20 mouse cellular contexts compared by ENCODE assay signal in the genomic region with DNA sequence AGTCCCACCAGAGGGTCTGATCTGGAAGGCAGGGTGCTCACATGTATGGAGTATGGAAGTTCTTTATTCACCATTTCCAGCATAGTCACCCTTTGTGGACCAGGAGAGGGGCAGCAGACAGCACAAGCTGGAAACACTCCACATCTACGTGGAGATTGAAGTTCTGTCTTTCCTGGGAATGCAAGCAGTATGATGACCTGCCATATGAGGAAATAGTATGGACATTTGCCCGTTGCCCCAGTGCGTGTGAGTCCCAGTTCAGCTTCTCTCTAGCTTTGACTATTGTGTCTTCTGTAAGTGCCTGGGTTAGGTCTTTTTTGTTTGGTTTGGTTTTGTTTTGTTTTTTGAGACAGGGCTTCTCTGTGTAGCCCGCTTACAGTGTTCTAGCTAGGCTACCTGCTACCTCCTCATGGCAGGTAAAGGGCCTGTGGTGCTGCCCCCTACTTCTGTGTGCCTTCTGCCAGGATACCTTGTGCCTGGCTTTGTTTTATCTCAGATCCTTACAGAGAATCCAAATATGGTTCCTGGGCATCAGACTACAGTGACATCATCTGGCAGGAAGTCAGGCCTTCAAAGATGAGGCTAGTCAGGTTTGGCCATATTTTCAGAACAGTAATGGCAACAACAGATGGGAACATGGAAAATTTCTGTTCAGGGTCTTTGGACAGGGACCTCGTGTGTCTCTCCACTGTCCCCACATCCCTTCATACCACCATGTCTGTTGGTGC. TPM values are rescaled to one million over a fixed set of nuclear protein-coding genes. Genes with fewer than 3 reads are reported as not detected.
DNase-seq lines count a peak whose midpoint lies in the region; ATAC-seq and TF ChIP-seq lines count a peak whose summit lies in the region.
"Had no signal": no experiment of that assay in that cellular context is flagged by ENCODE, and none has a peak within 500 bp of the region (broad histone marks: within the 10 kb centered on the region; RNA-seq: fewer than 3 reads in every experiment).

No protein-coding gene starts in this region.

- H3K9me3 ChIP-seq in heart, embryonic 13.5 days, result no peaks in the 10 kb centered on the region
- H3K9me3 ChIP-seq in heart, embryonic 10.5 days, result no peaks in the 10 kb centered on the region
- H3K9me3 ChIP-seq in stomach, embryonic 16.5 days (replicated peaks; ENCODE audit: control insufficient read depth, low read length), result no peaks in the 10 kb centered on the region
- no peaks in the 10 kb centered on the region for H3K9me3 ChIP-seq in forebrain, embryonic 14.5 days (replicated peaks; ENCODE audit: control insufficient read depth, low read length)
- H3K9me3 ChIP-seq: forebrain, embryonic 13.5 days; G1E; hindbrain, embryonic 12.5 days; liver, embryonic 12.5 days; midbrain, embryonic 13.5 days had no signal

- no peak overlapping the region for H3K4me2 ChIP-seq in heart, embryonic 13.5 days
- no peak overlapping the region for H3K4me2 ChIP-seq in stomach, embryonic 16.5 days (ENCODE audit: low read depth, low read length)
- no peak overlapping the region for H3K4me2 ChIP-seq in forebrain, embryonic 14.5 days (ENCODE audit: low read length)
- H3K4me2 ChIP-seq: forebrain, embryonic 13.5 days; hindbrain, embryonic 12.5 days; liver, embryonic 12.5 days; midbrain, embryonic 13.5 days had no signal

- 0 out of 2 replicates have a peak overlapping the region, but pooled peaks have one; percentile 3 for H3K27ac ChIP-seq in heart, embryonic 13.5 days (replicated peaks)
- H3K27ac ChIP-seq in heart, embryonic 10.5 days, result no peak overlapping the region
- H3K27ac ChIP-seq in cerebellum, adult 2 months (ENCODE audit: insufficient read depth, low read length), result peak overlapping the region; percentile 86
- peak overlapping the region; percentile 14; the same call in 1 of the 2 replicates for H3K27ac ChIP-seq in stomach, embryonic 16.5 days (ENCODE audit: low read length)
- H3K27ac ChIP-seq in forebrain, embryonic 14.5 days (ENCODE audit: low read depth, low read length), result no peak overlapping the region
- H3K27ac ChIP-seq: macrophage; midbrain, embryonic 13.5 days had no signal

- no peak for TF ChIP-seq CTCF in cerebellum, adult 2 months (IDR thresholded peaks at IDR 0.05; ENCODE audit: borderline replicate concordance, insufficient read depth, low read depth, low read length)

- no peak for TF ChIP-seq POLR2A in cerebellum, adult 2 months (IDR thresholded peaks at IDR 0.05; ENCODE audit: borderline replicate concordance, insufficient read depth, low read length)

- WGBS in heart, embryonic 13.5 days, result 83% methylated on average over 5 of the region's 5 CpGs
- 85% methylated on average over 5 of the region's 5 CpGs for WGBS in heart, embryonic 10.5 days
- WGBS in cerebellum, adult 2 months, result 12% methylated on average over 5 of the region's 5 CpGs
- 83% methylated on average over 5 of the region's 5 CpGs for WGBS in stomach, embryonic 16.5 days
- WGBS in forebrain, embryonic 14.5 days, result 90% methylated on average over 5 of the region's 5 CpGs

- peaks cover 53% of the 10 kb centered on the region for H3K4me1 ChIP-seq in heart, embryonic 13.5 days
- H3K4me1 ChIP-seq in heart, embryonic 10.5 days, result peaks cover 52% of the 10 kb centered on the region
- H3K4me1 ChIP-seq in cerebellum, adult 2 months (ENCODE audit: control insufficient read depth, insufficient read depth, low read length), result peaks cover 45% of the 10 kb centered on the region
- peaks cover 27% of the 10 kb centered on the region for H3K4me1 ChIP-seq in stomach, embryonic 16.5 days (ENCODE audit: control insufficient read depth, insufficient read depth, low read length)
- H3K4me1 ChIP-seq in forebrain, embryonic 14.5 days (ENCODE audit: control insufficient read depth, insufficient read depth, low read length), result peaks cover 19% of the 10 kb centered on the region

- H3K36me3 ChIP-seq in heart, embryonic 13.5 days, result peaks cover 11% of the 10 kb centered on the region
- peaks cover 11% of the 10 kb centered on the region for H3K36me3 ChIP-seq in heart, embryonic 10.5 days
- no peaks in the 10 kb centered on the region for H3K36me3 ChIP-seq in stomach, embryonic 16.5 days (ENCODE audit: control insufficient read depth, insufficient read depth, low read length)
- H3K36me3 ChIP-seq in forebrain, embryonic 14.5 days (ENCODE audit: control insufficient read depth, insufficient read depth, low read length), result peaks cover 6% of the 10 kb centered on the region; the same call in 1 of the 2 replicates

- no peak for ATAC-seq in heart, embryonic 13.5 days (ENCODE audit: extremely low read depth, insufficient number of reproducible peaks, low FRiP score, low TSS enrichment)
- no peak for ATAC-seq in stomach, embryonic 16.5 days (ENCODE audit: insufficient read depth, low FRiP score)
- no peak for ATAC-seq in forebrain, embryonic 14.5 days
- ATAC-seq: forebrain, embryonic 13.5 days; intestine, postnatal 0 days; liver, embryonic 12.5 days; midbrain, embryonic 13.5 days had no signal

- H3K4me3 ChIP-seq in heart, embryonic 13.5 days, result no peak overlapping the region
- no peak overlapping the region for H3K4me3 ChIP-seq in heart, embryonic 10.5 days
- no peak overlapping the region for H3K4me3 ChIP-seq in cerebellum, adult 2 months (replicated peaks; ENCODE audit: insufficient read depth, low read depth, low read length)
- no peak overlapping the region for H3K4me3 ChIP-seq in stomach, embryonic 16.5 days (replicated peaks; ENCODE audit: low read length)
- H3K4me3 ChIP-seq in forebrain, embryonic 14.5 days (ENCODE audit: low read depth, low read length), result no peak overlapping the region
- H3K4me3 ChIP-seq: forebrain, embryonic 13.5 days; hindbrain, embryonic 12.5 days; liver, embryonic 12.5 days; midbrain, embryonic 13.5 days; myocyte had no signal

- no peaks in the 10 kb centered on the region for H3K27me3 ChIP-seq in heart, embryonic 13.5 days (replicated peaks)
- H3K27me3 ChIP-seq in heart, embryonic 10.5 days (ENCODE audit: insufficient read depth, poor library complexity, severe bottlenecking), result no peaks in the 10 kb centered on the region
- no peaks in the 10 kb centered on the region for H3K27me3 ChIP-seq in cerebellum, adult 2 months (ENCODE audit: control insufficient read depth, insufficient read depth, low read length)
- no peaks in the 10 kb centered on the region for H3K27me3 ChIP-seq in stomach, embryonic 16.5 days (ENCODE audit: control insufficient read depth, insufficient read depth, low read length)
- H3K27me3 ChIP-seq in forebrain, embryonic 14.5 days (replicated peaks; ENCODE audit: control insufficient read depth, insufficient read depth, low read length), result no peaks in the 10 kb centered on the region
- H3K27me3 ChIP-seq: forebrain, embryonic 13.5 days; hindbrain, embryonic 12.5 days; liver, embryonic 12.5 days; midbrain, embryonic 13.5 days had no signal

- DNase-seq in heart, embryonic 10.5 days (ENCODE audit: low spot score), result no peak
- peak; percentile 31 for DNase-seq in lung, postnatal 14 days
- no peak for DNase-seq in lung, postnatal 25 days (ENCODE audit: low spot score)
- peak; percentile 64 to 87 for DNase-seq in cerebellum, adult 2 months
- no peak for DNase-seq in forebrain, embryonic 14.5 days (ENCODE audit: low spot score)
- DNase-seq in thymus, postnatal 0 days (ENCODE audit: low spot score), result no peak
- DNase-seq: adrenal gland, postnatal 10 days; kidney, postnatal 10 days; layer of hippocampus, adult 9-11 months; right cerebral cortex, postnatal 25 days had no signal

- H3K9ac ChIP-seq in heart, embryonic 13.5 days, result no peak overlapping the region
- H3K9ac ChIP-seq in stomach, embryonic 16.5 days (ENCODE audit: low read length), result no peak overlapping the region
- no peak overlapping the region for H3K9ac ChIP-seq in forebrain, embryonic 14.5 days (ENCODE audit: low read length)
- H3K9ac ChIP-seq: forebrain, embryonic 13.5 days; hindbrain, embryonic 12.5 days; liver, embryonic 12.5 days; midbrain, embryonic 13.5 days had no signal

RNA-seq across cellular contexts. Expression of a gene that starts 10.8 kb away (rescaled TPM):
- polyA plus RNA-seq in heart, embryonic 13.5 days (2015; fragmentation: Nextera tagmentation; extraction: Ambion mirVana), result 10.9 and 14.2 TPM in 2 replicates
- 12.3 and 13.9 TPM in 2 replicates for polyA plus RNA-seq in heart, embryonic 10.5 days (2016; fragmentation: Nextera tagmentation; extraction: Ambion mirVana)
- polyA plus RNA-seq in cerebellum, adult 2 months (2012; rRNA removed), result 122 and 132 TPM in 2 replicates
- polyA plus RNA-seq in stomach, embryonic 16.5 days (2015; fragmentation: Nextera tagmentation; extraction: Ambion mirVana), result 21.7 and 22.2 TPM in 2 replicates
- 12.9 and 16.7 TPM in 2 replicates for polyA plus RNA-seq in forebrain, embryonic 14.5 days (2014; fragmentation: Nextera tagmentation; extraction: Ambion mirVana)
- 4.6 and 6.4 TPM in 2 replicates for polyA plus RNA-seq in thymus, postnatal 0 days (2015; fragmentation: Nextera tagmentation; extraction: Ambion mirVana)

RNA-seq across cellular contexts. Expression of a gene that starts 26.5 kb away (rescaled TPM):
- 1.0 and 1.4 TPM in 2 replicates for polyA plus RNA-seq in heart, embryonic 13.5 days (2015; fragmentation: Nextera tagmentation; extraction: Ambion mirVana)
- 1.3 and 2.3 TPM in 2 replicates for polyA plus RNA-seq in heart, embryonic 10.5 days (2016; fragmentation: Nextera tagmentation; extraction: Ambion mirVana)
- polyA plus RNA-seq in cerebellum, adult 2 months (2012; rRNA removed), result 21.7 and 22.6 TPM in 2 replicates
- polyA plus RNA-seq in stomach, embryonic 16.5 days (2015; fragmentation: Nextera tagmentation; extraction: Ambion mirVana), result 7.9 and 9.4 TPM in 2 replicates
- 4.0 TPM in 2 replicates for polyA plus RNA-seq in forebrain, embryonic 14.5 days (2014; fragmentation: Nextera tagmentation; extraction: Ambion mirVana)
- polyA plus RNA-seq in thymus, postnatal 0 days (2015; fragmentation: Nextera tagmentation; extraction: Ambion mirVana), result 1.5 and 2.4 TPM in 2 replicates
- polyA plus RNA-seq: macrophage had no signal

RNA-seq across cellular contexts. Expression of a gene that starts 32.7 kb away (rescaled TPM):
- polyA plus RNA-seq in heart, embryonic 13.5 days (2015; fragmentation: Nextera tagmentation; extraction: Ambion mirVana), result 72.5 and 76.1 TPM in 2 replicates
- polyA plus RNA-seq in heart, embryonic 10.5 days (2016; fragmentation: Nextera tagmentation; extraction: Ambion mirVana), result 93.5 and 95.9 TPM in 2 replicates
- polyA plus RNA-seq in cerebellum, adult 2 months (2012; rRNA removed), result 197 and 198 TPM in 2 replicates
- 80.6 and 104 TPM in 2 replicates for polyA plus RNA-seq in stomach, embryonic 16.5 days (2015; fragmentation: Nextera tagmentation; extraction: Ambion mirVana)
- polyA plus RNA-seq in forebrain, embryonic 14.5 days (2014; fragmentation: Nextera tagmentation; extraction: Ambion mirVana), result 80.1 and 96.6 TPM in 2 replicates
- 59.9 and 64.3 TPM in 2 replicates for polyA plus RNA-seq in thymus, postnatal 0 days (2015; fragmentation: Nextera tagmentation; extraction: Ambion mirVana)

Comparison
In these comparisons a context has a peak if more than half of its experiments do, and no peak if none do; other contexts are left out.
1. H3K27ac ChIP-seq: peak in heart, embryonic 13.5 days (single experiment), cerebellum, adult 2 months (single experiment) and stomach, embryonic 16.5 days (single experiment); none in heart, embryonic 10.5 days (single experiment) and forebrain, embryonic 14.5 days (single experiment).
2. DNase-seq: peak in lung, postnatal 14 days (single experiment) and cerebellum, adult 2 months (2 of 2); none in heart, embryonic 10.5 days (single experiment), lung, postnatal 25 days (single experiment), forebrain, embryonic 14.5 days (single experiment) and thymus, postnatal 0 days (single experiment).